Mouse (Mus musculus) left cerebral cortex, adult 18-20 months (tissue): ENCODE results near the gene Olfr433. TPM values are rescaled to one million over a fixed set of nuclear protein-coding genes. Genes with fewer than 3 reads are reported as not detected.
"Not testable (repeated sequence)": the region's sequence is repeated elsewhere in the genome, so short reads cannot be mapped to it uniquely, and the experiment has no call there.

Experiments
- DNase-seq, 2 experiments: peaks; one replicate each; pipeline ENCODE4 v3.0.0; 2021 to 2022; ENCODE audit warnings: low spot score in 2 of 2, mixed read lengths in 1 of 2
- long read RNA-seq, 2 experiments: library from polyadenylated mRNA; stranded (forward); transcript quantifications; one replicate each; pipeline ENCODE4 v2.0.0; 2021
- total RNA-seq, 2 experiments: library from RNA; stranded (reverse); gene quantifications; 2 replicates each; pipeline ENCODE4 v1.2.3; 2021

Olfr433 gene
- total RNA-seq = not detected
- long read RNA-seq, experiment 1 = 0 reads
- long read RNA-seq, experiment 2 = 0 reads

GRCm38 (mm10) chr1:174040523-174041177 lies at the start of gene Olfr433:
Gene Olfr433, plus strand, starts transcription at chr1:174040705.
- peak in 1 of 2 experiments; percentile 5 for DNase-seq

GRCm38 (mm10) chr1:173995003-173995402 lies 45.5 kb upstream of the Olfr433 start:
- DNase-seq = no peak

- DNase-seq = not testable (repeated sequence)
Observed at GRCm38 (mm10) chr1:174004352-174005109, 36.0 kb upstream of the Olfr433 start.

GRCm38 (mm10) chr1:174007050-174007449 lies 33.5 kb upstream of the Olfr433 start:
- not testable (repeated sequence) for DNase-seq

GRCm38 (mm10) chr1:174031698-174032097 lies 8.8 kb upstream of the Olfr433 start, which contains the start of gene Ifi205:
Gene Ifi205, minus strand, starts transcription at chr1:174031810.
- no peak for DNase-seq

- no peak for DNase-seq
Observed at GRCm38 (mm10) chr1:174035841-174036240, 4.7 kb upstream of the Olfr433 start.

GRCm38 (mm10) chr1:174038480-174038879 lies 2.0 kb upstream of the Olfr433 start:
- DNase-seq = no peak

GRCm38 (mm10) chr1:174042091-174042884 lies 1.8 kb downstream of the Olfr433 start:
- DNase-seq = not testable (repeated sequence)

GRCm38 (mm10) chr1:174044431-174044830 lies 3.9 kb downstream of the Olfr433 start:
- no peak for DNase-seq

GRCm38 (mm10) chr1:174048227-174048626 lies 7.7 kb downstream of the Olfr433 start:
- not testable (repeated sequence) for DNase-seq

GRCm38 (mm10) chr1:174048893-174049292 lies 8.4 kb downstream of the Olfr433 start, which contains the start of gene Olfr432:
Gene Olfr432, plus strand, starts transcription at chr1:174049205.
- DNase-seq = no peak

- not testable (repeated sequence) for DNase-seq
Observed at GRCm38 (mm10) chr1:174049357-174049756, 8.9 kb downstream of the Olfr433 start.

- DNase-seq = no peak
Observed at GRCm38 (mm10) chr1:174050532-174050931, 10.0 kb downstream of the Olfr433 start.

- no peak for DNase-seq
Observed at GRCm38 (mm10) chr1:174051515-174051914, 11.0 kb downstream of the Olfr433 start.

- DNase-seq = no peak
Observed at GRCm38 (mm10) chr1:174051931-174052536, 11.5 kb downstream of the Olfr433 start.

GRCm38 (mm10) chr1:174052981-174053380 lies 12.5 kb downstream of the Olfr433 start:
- no peak for DNase-seq

GRCm38 (mm10) chr1:174055248-174055647 lies 14.7 kb downstream of the Olfr433 start:
- DNase-seq = no peak

- no peak for DNase-seq
Observed at GRCm38 (mm10) chr1:174066305-174066704, 25.8 kb downstream of the Olfr433 start, which contains the start of gene Olfr430. Gene Olfr430, plus strand, starts transcription at chr1:174066605.

- DNase-seq = no peak
Observed at GRCm38 (mm10) chr1:174084031-174084430, 43.5 kb downstream of the Olfr433 start, which contains the start of gene Olfr429. Gene Olfr429, plus strand, starts transcription at chr1:174084331.
